Mouse (Mus musculus) lung, embryonic 16.5 days (tissue): ENCODE data around the gene Gm13285. TPM values are rescaled to one million over a fixed set of nuclear protein-coding genes. Genes with fewer than 3 reads are reported as not detected.
"Not testable (repeated sequence)": the region's sequence is repeated elsewhere in the genome, so short reads cannot be mapped to it uniquely, and the experiment has no call there.

Experiments used
- ATAC-seq: fragments of 200-750 bp; cut with Nextera tagmentation; 2 replicates; pipeline ENCODE4 v1.8.0; 2017; ENCODE audit warnings: low read depth, mild to moderate bottlenecking, moderate library complexity
- H3K27ac ChIP-seq: fragments of 300-500 bp; sonication (generic); 2 replicates; pipeline ENCODE4 v1.5.1; 2014; ENCODE audit warnings: mild to moderate bottlenecking, control low read depth, low read length
- H3K27me3 ChIP-seq: fragments of 300-500 bp; sonication (generic); 2 replicates; pipeline ENCODE4 v1.6.1; 2014; ENCODE audit warnings: low read depth, low read length, mixed read lengths; ENCODE audit not compliant: control insufficient read depth, insufficient read depth
- H3K36me3 ChIP-seq: fragments of 300-500 bp; sonication (generic); 2 replicates; pipeline ENCODE4 v1.6.1; 2014; ENCODE audit warnings: low read length; ENCODE audit not compliant: control insufficient read depth, insufficient read depth
- H3K4me1 ChIP-seq: fragments of 300-500 bp; sonication (generic); replicated peaks from 2 replicates; pipeline ENCODE4 v1.6.1; 2014; ENCODE audit warnings: low read length, mixed read lengths; ENCODE audit not compliant: control insufficient read depth, insufficient read depth
- H3K4me2 ChIP-seq: fragments of 300-500 bp; sonication (generic); 2 replicates; pipeline ENCODE4 v1.6.1; 2014; ENCODE audit warnings: low read depth, low read length, control low read depth
- H3K4me3 ChIP-seq: fragments of 300-500 bp; sonication (generic); 2 replicates; pipeline ENCODE4 v1.5.1; 2014; ENCODE audit warnings: mild to moderate bottlenecking, low read length, control low read depth
- H3K9ac ChIP-seq: fragments of 300-500 bp; sonication (generic); 2 replicates; pipeline ENCODE4 v1.6.1; 2014; ENCODE audit warnings: low read length, control low read depth
- H3K9me3 ChIP-seq: fragments of 300-500 bp; sonication (generic); 2 replicates; pipeline ENCODE4 v1.6.1; 2016; ENCODE audit warnings: low read length; ENCODE audit not compliant: control insufficient read depth
- WGBS: fragments of 180-500 bp; shearing (Covaris S2); extraction: QIAGEN DNeasy Blood & Tissue Kit; methylation state at CpG from one replicate; pipeline ENCODE4 v1.1.7; 2014; 5-methylcytosine and 5-hydroxymethylcytosine counted together
- polyA plus RNA-seq: library from polyadenylated mRNA; unstranded; fragments of >200 nt; fragmentation: Nextera tagmentation; extraction: Ambion mirVana; gene quantifications from 2 replicates; pipeline ENCODE4 v1.2.1, GENCODE M21; 2015

Gm13285 gene
- polyA plus RNA-seq, 1 experiment from 2014 or later, result 1.5 TPM

GRCm38 (mm10) chr4:88762341-88762740, 37.1 kb upstream of the Gm13285 start:
- H3K9me3 ChIP-seq, H3K4me2 ChIP-seq, H3K36me3 ChIP-seq, H3K4me1 ChIP-seq, H3K27ac ChIP-seq, H3K4me3 ChIP-seq, ATAC-seq, H3K9ac ChIP-seq, H3K27me3 ChIP-seq: not testable (repeated sequence)
- 48% methylated on average over 8 of the region's 9 CpGs for WGBS

GRCm38 (mm10) chr4:88763384-88764018, 36.0 kb upstream of the Gm13285 start:
- H3K36me3 ChIP-seq, ATAC-seq, H3K27me3 ChIP-seq, H3K4me1 ChIP-seq, H3K9me3 ChIP-seq: not testable (repeated sequence)
- WGBS, result 2% methylated on average over 23 of the region's 42 CpGs
- H3K4me2 ChIP-seq, result peak overlapping the region; percentile 43
- peak overlapping the region; percentile 28; the same call in 1 of the 2 replicates for H3K9ac ChIP-seq
- peak overlapping the region; percentile 32 for H3K4me3 ChIP-seq
- H3K27ac ChIP-seq, result peak overlapping the region; percentile 63; the same call in 1 of the 2 replicates

GRCm38 (mm10) chr4:88773534-88773933, 25.9 kb upstream of the Gm13285 start, which contains the start of gene Gm13290:
TSS of gene Gm13290 (plus strand) at chr4:88773834.
- WGBS, result no CpG with 5 or more reads among the region's 32 CpGs
- not testable (repeated sequence) for H3K27ac ChIP-seq, H3K4me1 ChIP-seq, H3K9me3 ChIP-seq, H3K9ac ChIP-seq, H3K4me2 ChIP-seq, H3K4me3 ChIP-seq, H3K36me3 ChIP-seq, H3K27me3 ChIP-seq, ATAC-seq

- not testable (repeated sequence) for ATAC-seq, H3K27me3 ChIP-seq, H3K4me3 ChIP-seq, H3K9me3 ChIP-seq, H3K9ac ChIP-seq, H3K4me1 ChIP-seq, H3K36me3 ChIP-seq, H3K4me2 ChIP-seq, H3K27ac ChIP-seq
- WGBS, result no CpG with 5 or more reads among the region's 29 CpGs
Observed at GRCm38 (mm10) chr4:88776622-88777021, 22.8 kb upstream of the Gm13285 start, which contains the start of gene Gm13289. TSS of gene Gm13289 (plus strand) at chr4:88776922.

GRCm38 (mm10) chr4:88779550-88779949, 19.9 kb upstream of the Gm13285 start, which contains the start of gene Gm13272:
TSS of gene Gm13272 (plus strand) at chr4:88779850.
- not testable (repeated sequence) for H3K36me3 ChIP-seq, ATAC-seq, H3K9me3 ChIP-seq, H3K4me1 ChIP-seq, H3K27ac ChIP-seq, H3K4me3 ChIP-seq, H3K4me2 ChIP-seq, H3K9ac ChIP-seq, H3K27me3 ChIP-seq
- no CpG with 5 or more reads among the region's 29 CpGs for WGBS

- not testable (repeated sequence) for H3K4me3 ChIP-seq, ATAC-seq, H3K36me3 ChIP-seq, H3K4me2 ChIP-seq, H3K9me3 ChIP-seq, H3K27ac ChIP-seq, H3K27me3 ChIP-seq, H3K4me1 ChIP-seq, H3K9ac ChIP-seq
- WGBS, result 42% methylated on average over 12 of the region's 18 CpGs
Observed at GRCm38 (mm10) chr4:88780320-88780719, 19.1 kb upstream of the Gm13285 start.

GRCm38 (mm10) chr4:88781831-88782230, 17.6 kb upstream of the Gm13285 start, which contains the start of gene Ifnz:
TSS of gene Ifnz (plus strand) at chr4:88782131.
- H3K27me3 ChIP-seq, H3K4me1 ChIP-seq, H3K9ac ChIP-seq, H3K36me3 ChIP-seq, ATAC-seq, H3K9me3 ChIP-seq: not testable (repeated sequence)
- Histone ChIP-seq H3K4me3 (peak within 1 kb of the TSS; percentile 37), H3K27ac (peak within 1 kb of the TSS; percentile 57; the same call in 1 of the 2 replicates), H3K4me2 (0 out of 2 replicates have a peak within 1 kb of the TSS, but pooled peaks have one; percentile 22)
- 11% methylated on average over 3 of the region's 7 CpGs for WGBS

GRCm38 (mm10) chr4:88782335-88782734, 17.1 kb upstream of the Gm13285 start:
- WGBS, result 0% methylated on average over 3 of the region's 31 CpGs
- H3K4me1 ChIP-seq, H3K27me3 ChIP-seq, ATAC-seq, H3K9ac ChIP-seq, H3K9me3 ChIP-seq, H3K36me3 ChIP-seq: not testable (repeated sequence)
- peak overlapping the region; percentile 57; the same call in 1 of the 2 replicates for H3K27ac ChIP-seq
- H3K4me2 ChIP-seq, result 0 out of 2 replicates have a peak overlapping the region, but pooled peaks have one; percentile 22
- H3K4me3 ChIP-seq, result peak overlapping the region; percentile 37

GRCm38 (mm10) chr4:88785409-88785808, 14.1 kb upstream of the Gm13285 start, which contains the start of gene Gm13276:
TSS of gene Gm13276 (plus strand) at chr4:88785709.
- no CpG with 5 or more reads among the region's 27 CpGs for WGBS
- not testable (repeated sequence) for H3K4me3 ChIP-seq, H3K9ac ChIP-seq, H3K36me3 ChIP-seq, H3K4me2 ChIP-seq, H3K4me1 ChIP-seq, H3K27ac ChIP-seq, H3K27me3 ChIP-seq, H3K9me3 ChIP-seq, ATAC-seq
